Comparison of ENCODE assay signal across 9 mouse cellular contexts in genomic region chrX:99522830-99523229, GRCm38 (mm10). TPM values are rescaled to one million over a fixed set of nuclear protein-coding genes. Genes with fewer than 3 reads are reported as not detected.
DNase-seq lines count a peak whose midpoint lies in the region; ATAC-seq and TF ChIP-seq lines count a peak whose summit lies in the region.
"Had no signal": no experiment of that assay in that cellular context is flagged by ENCODE, and none has a peak within 500 bp of the region (broad histone marks: within the 10 kb centered on the region; RNA-seq: fewer than 3 reads in every experiment).

No protein-coding gene starts in this region.

- no peak for TF ChIP-seq POLR2A in ES-Bruce4 (IDR thresholded peaks at IDR 0.05; ENCODE audit: insufficient read depth, low read length)

- peak; percentile 36 to 37 for DNase-seq in adrenal gland, postnatal 4 days (ENCODE audit: low spot score in 2 of 2)
- peak; percentile 85 for DNase-seq in hindbrain, embryonic 11.5 days (ENCODE audit: low spot score)
- DNase-seq in layer of hippocampus, adult 9-10 months (ENCODE audit: low spot score), result peak; percentile 30
- DNase-seq in lung, postnatal 4 days, result peak; percentile 72 to 81
- DNase-seq in retina, postnatal 7 days (ENCODE audit: low read depth, low spot score), result peak; percentile 47
- peak; percentile 39 for DNase-seq in urinary bladder, postnatal 10 days (ENCODE audit: low spot score)

- peak; percentile 39; the same call in 1 of the 2 replicates for ATAC-seq in embryonic facial prominence, embryonic 15.5 days (ENCODE audit: insufficient number of reproducible peaks, low FRiP score, low TSS enrichment, low read depth)
- ATAC-seq in hindbrain, embryonic 11.5 days (ENCODE audit: low FRiP score), result peak; percentile 68

- no peak overlapping the region for H3K4me2 ChIP-seq in embryonic facial prominence, embryonic 15.5 days (replicated peaks)
- no peak overlapping the region for H3K4me2 ChIP-seq in hindbrain, embryonic 11.5 days (replicated peaks; ENCODE audit: low read depth, low read length)
- H3K4me2 ChIP-seq: heart, embryonic 15.5 days had no signal

- 14% methylated on average over 5 of the region's 5 CpGs for WGBS in embryonic facial prominence, embryonic 15.5 days
- 13% methylated on average over 5 of the region's 5 CpGs for WGBS in hindbrain, embryonic 11.5 days

- no peak overlapping the region for H3K4me3 ChIP-seq in ES-Bruce4 (ENCODE audit: low read depth, low read length)
- no peak overlapping the region for H3K4me3 ChIP-seq in embryonic facial prominence, embryonic 15.5 days (replicated peaks)
- no peak overlapping the region for H3K4me3 ChIP-seq in hindbrain, embryonic 11.5 days (ENCODE audit: low read depth, low read length)
- H3K4me3 ChIP-seq: heart, embryonic 15.5 days had no signal

- TF ChIP-seq CTCF in ES-Bruce4 (IDR thresholded peaks at IDR 0.05; ENCODE audit: low read depth, low read length), result peak; percentile 74

- no peak for TF ChIP-seq EP300 in ES-Bruce4 (IDR thresholded peaks at IDR 0.05; ENCODE audit: insufficient read depth, low read depth, low read length)

- H3K4me1 ChIP-seq in ES-Bruce4 (ENCODE audit: control insufficient read depth, insufficient read depth, low read length), result peaks cover 3% of the 10 kb centered on the region
- H3K4me1 ChIP-seq in embryonic facial prominence, embryonic 15.5 days, result no peaks in the 10 kb centered on the region
- H3K4me1 ChIP-seq in hindbrain, embryonic 11.5 days (replicated peaks; ENCODE audit: control insufficient read depth, insufficient read depth, low read length), result no peaks in the 10 kb centered on the region; the same call in 1 of the 2 replicates

- H3K27ac ChIP-seq in ES-Bruce4 (ENCODE audit: insufficient read depth, low read length), result no peak overlapping the region
- no peak overlapping the region for H3K27ac ChIP-seq in embryonic facial prominence, embryonic 15.5 days (replicated peaks)
- H3K27ac ChIP-seq in hindbrain, embryonic 11.5 days (ENCODE audit: low read depth, low read length), result no peak overlapping the region; the same call in 1 of the 2 replicates
- H3K27ac ChIP-seq: heart, embryonic 15.5 days had no signal

- no peaks in the 10 kb centered on the region for H3K9me3 ChIP-seq in ES-Bruce4 (replicated peaks; ENCODE audit: control insufficient read depth, insufficient read depth, low read length, poor library complexity, severe bottlenecking)
- no peaks in the 10 kb centered on the region for H3K9me3 ChIP-seq in embryonic facial prominence, embryonic 15.5 days (replicated peaks)
- no peaks in the 10 kb centered on the region for H3K9me3 ChIP-seq in hindbrain, embryonic 11.5 days (ENCODE audit: control insufficient read depth, low read length)
- H3K9me3 ChIP-seq: heart, embryonic 15.5 days had no signal

- no peaks in the 10 kb centered on the region for H3K36me3 ChIP-seq in ES-Bruce4 (ENCODE audit: control insufficient read depth, insufficient read depth, low read length, poor library complexity, severe bottlenecking)
- no peaks in the 10 kb centered on the region for H3K36me3 ChIP-seq in embryonic facial prominence, embryonic 15.5 days
- H3K36me3 ChIP-seq in hindbrain, embryonic 11.5 days (ENCODE audit: control insufficient read depth, insufficient read depth, low read length), result no peaks in the 10 kb centered on the region
- H3K36me3 ChIP-seq: heart, embryonic 15.5 days had no signal

- peaks cover 3% of the 10 kb centered on the region; the same call in 1 of the 2 replicates for H3K27me3 ChIP-seq in ES-Bruce4 (ENCODE audit: control insufficient read depth, insufficient read depth, low read length, poor library complexity, severe bottlenecking)
- H3K27me3 ChIP-seq in embryonic facial prominence, embryonic 15.5 days, result peaks cover 22% of the 10 kb centered on the region
- peaks cover 16% of the 10 kb centered on the region for H3K27me3 ChIP-seq in hindbrain, embryonic 11.5 days (ENCODE audit: control insufficient read depth, insufficient read depth, low read length)

- H3K9ac ChIP-seq in ES-Bruce4 (ENCODE audit: low read depth, poor library complexity, severe bottlenecking), result no peak overlapping the region
- no peak overlapping the region for H3K9ac ChIP-seq in embryonic facial prominence, embryonic 15.5 days
- H3K9ac ChIP-seq in hindbrain, embryonic 11.5 days (ENCODE audit: low read depth, low read length), result no peak overlapping the region
- H3K9ac ChIP-seq: heart, embryonic 15.5 days had no signal

RNA-seq across cellular contexts. Expression of gene Pja1, which starts 51.8 kb away (rescaled TPM):
- 38.2 and 39.0 TPM in 2 replicates for polyA plus RNA-seq in ES-Bruce4 (2011; ENCODE audit: insufficient read depth, insufficient read length, low read depth, missing spikeins)
- total RNA-seq in adrenal gland, postnatal 4 days (2021), result 100 to 1,000 TPM; 119 to 124 TPM
- 158 and 176 TPM in 2 replicates for polyA plus RNA-seq in embryonic facial prominence, embryonic 15.5 days (2015; fragmentation: Nextera tagmentation; extraction: Ambion mirVana)
- polyA plus RNA-seq in hindbrain, embryonic 11.5 days (2014; fragmentation: Nextera tagmentation; extraction: Ambion mirVana), result 194 and 218 TPM in 2 replicates

Comparison
In these comparisons a context has a peak if more than half of its experiments do, and no peak if none do; other contexts are left out.
1. DNase-seq: peak in every context shown above with its lines; median percentile 85 in hindbrain, embryonic 11.5 days; 76 in lung, postnatal 4 days; 47 in retina, postnatal 7 days; 39 in urinary bladder, postnatal 10 days; 36 in adrenal gland, postnatal 4 days; 30 in layer of hippocampus, adult 9-10 months.